Mouse (Mus musculus) naive thymus-derived CD4-positive, alpha-beta T cell, adult 2 months (primary cell): ENCODE data around the gene Begain.

ENCODE experiments used
- DNase-seq: peaks from one replicate; pipeline ENCODE4 v3.0.0-alpha.2; 2011; ENCODE audit warnings: low read depth

The Begain gene

GRCm38 (mm10) chr12:109053020-109053806 is 14.8 kb downstream of the Begain start:
- no peak for DNase-seq

GRCm38 (mm10) chr12:109049949-109050348 is 18.1 kb downstream of the Begain start:
- DNase-seq, result no peak

- DNase-seq, result no peak
Observed at GRCm38 (mm10) chr12:109045581-109045980, 22.4 kb downstream of the Begain start.

- no peak for DNase-seq
Observed at GRCm38 (mm10) chr12:109044497-109044896, 23.5 kb downstream of the Begain start.

GRCm38 (mm10) chr12:109039311-109039710 is 28.7 kb downstream of the Begain start:
- no peak for DNase-seq

- no peak for DNase-seq
Observed at GRCm38 (mm10) chr12:109038179-109038819, 29.7 kb downstream of the Begain start.

GRCm38 (mm10) chr12:109037026-109037425 is 31.0 kb downstream of the Begain start:
- no peak for DNase-seq

GRCm38 (mm10) chr12:109023780-109024179 is 44.2 kb downstream of the Begain start:
- DNase-seq, result no peak

- no peak for DNase-seq
Observed at GRCm38 (mm10) chr12:109022966-109023365, 45.1 kb downstream of the Begain start.

- DNase-seq, result no peak
Observed at GRCm38 (mm10) chr12:109022181-109022691, 45.8 kb downstream of the Begain start.

- no peak for DNase-seq
Observed at GRCm38 (mm10) chr12:109010070-109010649, 57.9 kb downstream of the Begain start.

GRCm38 (mm10) chr12:109002978-109003377 is 65.0 kb downstream of the Begain start:
- no peak for DNase-seq

GRCm38 (mm10) chr12:108997249-108997648 is 70.8 kb downstream of the Begain start:
- no peak for DNase-seq

GRCm38 (mm10) chr12:108995976-108996636 is 71.9 kb downstream of the Begain start:
- no peak for DNase-seq

GRCm38 (mm10) chr12:108994436-108995031 is 73.5 kb downstream of the Begain start:
- peak; percentile 30 for DNase-seq

- DNase-seq, result no peak
Observed at GRCm38 (mm10) chr12:108993046-108993445, 75.0 kb downstream of the Begain start.

GRCm38 (mm10) chr12:108990425-108990824 is 77.6 kb downstream of the Begain start:
- no peak for DNase-seq

GRCm38 (mm10) chr12:108987448-108987847 is 80.6 kb downstream of the Begain start:
- no peak for DNase-seq

GRCm38 (mm10) chr12:108985025-108985424 is 83.0 kb downstream of the Begain start:
- DNase-seq, result no peak

GRCm38 (mm10) chr12:108984471-108984870 is 83.5 kb downstream of the Begain start:
- DNase-seq, result no peak

GRCm38 (mm10) chr12:108983496-108983895 is 84.5 kb downstream of the Begain start:
- DNase-seq, result no peak

GRCm38 (mm10) chr12:108982684-108982960 is 85.4 kb downstream of the Begain start:
- no peak for DNase-seq
